Mouse (Mus musculus): Measurements from ENCODE around the gene Sh3bgr.

DNA sequence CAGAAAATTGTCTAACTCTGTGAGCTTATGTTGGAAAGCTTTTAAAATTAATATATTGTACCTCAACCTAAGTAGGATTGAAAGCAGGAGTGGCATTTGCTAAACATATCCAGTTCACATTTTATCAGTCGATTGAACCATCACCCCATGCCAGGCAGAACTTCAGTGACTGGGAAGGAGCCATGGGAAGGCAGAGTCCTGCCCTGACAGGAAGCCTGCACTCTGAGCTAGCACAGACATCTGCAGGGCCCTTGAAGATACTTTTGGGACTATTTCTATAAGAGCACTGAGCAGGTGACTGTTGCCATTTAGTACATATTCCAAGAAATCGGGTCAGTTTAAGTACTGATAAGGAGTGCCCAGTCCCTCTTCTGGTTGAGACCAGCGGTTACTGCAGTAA is 21.7 kb downstream of the Sh3bgr start:
- TF ChIP-seq CTCF (IDR thresholded peaks at IDR 0.05; ENCODE audit: low read depth) (no peak), EP300 (IDR thresholded peaks at IDR 0.05; ENCODE audit: low read depth) (no peak)

Measured in heart, postnatal 0 days (tissue).